Mouse (Mus musculus) CH12.LX (cell line): ENCODE measurements around the gene Ccdc83. TPM values are rescaled to one million over a fixed set of nuclear protein-coding genes. Genes with fewer than 3 reads are reported as not detected.

Experiments
- DNase-seq: peaks from one replicate; pipeline ENCODE4 v3.0.0-alpha.2; 2013; ENCODE audit errors: extremely low read depth
- H3K27ac ChIP-seq: 2 replicates; pipeline ENCODE4 v1.5.1; 2012; ENCODE audit warnings: low read depth, mild to moderate bottlenecking, control low read depth, moderate library complexity; ENCODE audit not compliant: insufficient read depth
- H3K27me3 ChIP-seq: replicated peaks from 2 replicates; pipeline ENCODE3; 2012; ENCODE audit warnings: inconsistent platforms
- H3K36me3 ChIP-seq, 2 experiments: replicated peaks in 1 of 2; 2 replicates each; pipeline versions ENCODE3 to v1.6.1; 2012; ENCODE audit warnings: inconsistent platforms in 1 of 2, low read length in 1 of 2, mild to moderate bottlenecking in 1 of 2, mixed read lengths in 1 of 2, moderate library complexity in 1 of 2; ENCODE audit not compliant: control insufficient read depth in 1 of 2, insufficient read depth in 1 of 2
- H3K4me1 ChIP-seq, 2 experiments: 2 replicates each; pipeline ENCODE4 v1.6.1; 2012; ENCODE audit warnings: inconsistent platforms in 1 of 2, moderate library complexity in 1 of 2; ENCODE audit not compliant: insufficient read depth in 2 of 2, control insufficient read depth in 1 of 2
- H3K4me2 ChIP-seq: 2 replicates; pipeline ENCODE4 v1.6.1; 2012; ENCODE audit warnings: low read depth, mild to moderate bottlenecking, control low read depth; ENCODE audit not compliant: poor library complexity, insufficient read depth, severe bottlenecking
- H3K4me3 ChIP-seq, 3 experiments: fragments of 150-350 bp in 1 of 3; sonication (generic) in 1 of 3; replicated peaks in 1 of 3; 2 replicates each; pipeline versions ENCODE3 to v1.5.1; 2011 to 2012; ENCODE audit warnings: low read depth in 2 of 3, low read length in 2 of 3, mild to moderate bottlenecking in 2 of 3, moderate library complexity in 2 of 3, control low read depth in 1 of 3, improper control_type of control experiment in 1 of 3, inconsistent platforms in 1 of 3, mixed read lengths in 1 of 3; ENCODE audit not compliant: poor library complexity in 1 of 3
- H3K79me2 ChIP-seq: replicated peaks from 2 replicates; pipeline ENCODE4 v1.6.1; 2012; ENCODE audit warnings: mild to moderate bottlenecking, moderate library complexity; ENCODE audit not compliant: control insufficient read depth, poor library complexity, insufficient read depth, severe bottlenecking; ENCODE audit errors: extremely low read depth
- H3K9ac ChIP-seq: 2 replicates; pipeline ENCODE4 v1.6.1; 2012; ENCODE audit warnings: low read depth, mild to moderate bottlenecking, control low read depth, moderate library complexity; ENCODE audit not compliant: insufficient read depth
- H3K9me3 ChIP-seq: replicated peaks from 2 replicates; pipeline ENCODE3; 2012; ENCODE audit warnings: low read length, inconsistent platforms, mixed read lengths
- CTCF ChIP-seq, 2 experiments: IDR thresholded peaks in 1 of 2; conservative IDR thresholded peaks in 1 of 2; 2 replicates each; pipeline ENCODE4 v1.5.1; 2011 to 2012; ENCODE audit warnings: low read depth in 2 of 2, low read length in 2 of 2, improper control_type of control experiment in 1 of 2, inconsistent platforms in 1 of 2, mild to moderate bottlenecking in 1 of 2, moderate library complexity in 1 of 2
- ELF1 ChIP-seq: IDR thresholded peaks from 2 replicates; pipeline ENCODE4 v1.6.1; 2014; ENCODE audit warnings: low read depth, mild to moderate bottlenecking, inconsistent platforms, low read length, improper control_type of control experiment
- MAX ChIP-seq: IDR thresholded peaks from 2 replicates; pipeline ENCODE4 v1.6.1; 2011; ENCODE audit warnings: low read length, improper control_type of control experiment
- MXI1 ChIP-seq: IDR thresholded peaks from 2 replicates; pipeline ENCODE4 v1.6.1; 2011; ENCODE audit warnings: mild to moderate bottlenecking, low read depth, low read length, improper control_type of control experiment
- NELFE ChIP-seq: IDR thresholded peaks from 2 replicates; pipeline ENCODE4 v1.6.1; 2011; ENCODE audit warnings: low read depth, low read length, improper control_type of control experiment
- POLR2AphosphoS2 ChIP-seq: IDR thresholded peaks from 2 replicates; pipeline ENCODE4 v1.6.1; 2011; ENCODE audit warnings: low read depth, low read length, improper control_type of control experiment
- SMC3 ChIP-seq: IDR thresholded peaks from 2 replicates; pipeline ENCODE4 v1.6.1; 2011; ENCODE audit warnings: low read depth, low read length, improper control_type of control experiment
- TBP ChIP-seq: conservative IDR thresholded peaks from 2 replicates; pipeline ENCODE4 v1.6.1; 2011; ENCODE audit warnings: low read depth, low read length, improper control_type of control experiment
- ZKSCAN1 ChIP-seq: IDR thresholded peaks from 2 replicates; pipeline ENCODE4 v1.6.1; 2012; ENCODE audit warnings: low read depth, inconsistent platforms, low read length, improper control_type of control experiment, borderline replicate concordance
- dilution Hi-C: fragments of 300-500 bp; cut with MboI; formaldehyde crosslinking; loops from 2 replicates; pipeline ENCODE4 v1.14.3; 2020; ENCODE audit warnings: low sequenced_read_pairs; ENCODE audit not compliant: extremely low pct_unique_long_range_greater_than_20kb, extremely low pct_ligation_motif_present
- in situ Hi-C: fragments of 300-500 bp; cut with MboI; formaldehyde crosslinking; loops from 3 replicates; pipeline ENCODE4 v1.14.3; 2019; ENCODE audit warnings: low sequenced_read_pairs, low pct_ligation_motif_present, low pct_unique_long_range_greater_than_20kb, mixed read lengths
- polyA plus RNA-seq: library from polyadenylated mRNA; unstranded; fragments of >175 nt; gene quantifications from 2 replicates; pipeline ENCODE4 v1.2.1, GENCODE M21; 2012; ENCODE audit warnings: low read depth; ENCODE audit not compliant: insufficient read length
- total RNA-seq, 2 experiments: library from RNA; depleted of rRNA; stranded (reverse); fragments of 300-350 nt in 1 of 2; fragments of >200 nt in 1 of 2; gene quantifications; 2 replicates each; pipeline ENCODE4 v1.2.3; 2012 to 2014

The Ccdc83 gene
- total and polyA plus RNA-seq, 3 experiments, result not detected

DNA sequence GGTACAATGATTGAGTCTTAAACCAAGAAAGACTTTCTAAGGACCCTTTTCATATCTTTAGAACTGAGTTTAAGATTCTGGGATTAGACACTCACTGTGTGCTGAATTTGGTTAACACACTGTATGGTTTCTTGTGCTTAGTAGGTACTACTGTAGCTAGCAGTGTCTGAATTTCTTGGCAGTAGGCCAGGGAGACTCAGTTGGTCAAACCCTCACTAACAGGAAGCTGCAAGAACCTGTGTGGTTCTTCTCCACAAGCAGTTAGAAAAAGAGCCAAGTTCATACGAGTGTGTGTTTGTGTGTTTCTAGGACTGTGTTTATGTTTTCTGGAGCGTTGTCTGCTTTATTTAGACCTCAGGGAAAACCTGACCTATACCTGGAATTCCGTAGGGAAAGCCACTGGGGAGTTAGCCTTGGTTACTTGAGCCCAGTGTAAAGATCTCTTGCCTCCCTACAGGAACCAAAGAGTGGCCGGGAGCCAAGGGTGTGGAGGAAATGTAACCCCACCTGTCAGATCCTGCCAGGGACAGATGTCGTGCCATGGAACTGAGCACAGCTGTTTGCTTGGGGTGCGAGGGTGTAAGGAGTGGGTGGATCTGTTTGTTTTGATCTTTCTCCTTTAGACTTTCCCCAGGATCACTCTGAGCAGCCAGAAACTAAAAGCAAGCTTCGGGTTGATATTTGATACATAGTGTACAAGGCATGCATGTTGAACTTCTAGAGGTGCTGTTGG lies 46.7 kb upstream of the Ccdc83 start:
- no peaks in the 10 kb centered on the region for H3K27me3 ChIP-seq
- no peaks in the 10 kb centered on the region for H3K79me2 ChIP-seq
- H3K27ac ChIP-seq, result no peak overlapping the region
- H3K9me3 ChIP-seq, result no peaks in the 10 kb centered on the region
- TF ChIP-seq TBP, result no peak
- peak; percentile 45 for TF ChIP-seq ZKSCAN1
- no peaks in the 10 kb centered on the region for H3K36me3 ChIP-seq
- dilution Hi-C loops, result no loop called here
- no peak for DNase-seq
- no peak overlapping the region for H3K9ac ChIP-seq
- H3K4me1 ChIP-seq, result peaks cover 12 to 22% of the 10 kb centered on the region in 2 experiments; a peak in 3 of 4 replicates
- H3K4me3 ChIP-seq, result no peak overlapping the region
- no peak overlapping the region for H3K4me2 ChIP-seq
- in situ Hi-C loops, result loop anchor here (5.0 kb wide), 1 partner anchor 35 kb away; no protein-coding TSS in a partner anchor

DNA sequence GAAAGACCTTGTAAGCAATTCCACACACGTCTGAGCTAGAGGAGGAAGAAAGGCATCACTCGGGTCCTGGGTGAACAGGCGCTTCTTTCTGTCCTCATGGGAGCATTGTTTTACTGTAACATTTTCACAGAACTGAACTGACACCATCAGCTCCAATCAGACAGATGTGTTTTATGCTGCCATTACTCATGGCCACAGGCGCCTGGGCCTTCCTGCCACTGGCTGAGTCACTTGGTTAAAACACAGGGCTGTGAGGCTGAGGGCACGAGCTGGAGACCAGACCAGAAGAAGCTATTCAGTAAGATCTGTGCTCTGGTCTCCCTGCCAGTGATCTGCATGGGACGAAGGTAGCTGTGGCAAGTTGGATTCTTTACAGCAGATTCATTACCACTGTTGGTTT lies 42.4 kb upstream of the Ccdc83 start:
- no peaks in the 10 kb centered on the region for H3K27me3 ChIP-seq
- no peaks in the 10 kb centered on the region for H3K9me3 ChIP-seq
- no peak overlapping the region for H3K9ac ChIP-seq
- in situ Hi-C loops, result no loop called here
- no peak for TF ChIP-seq ELF1
- TF ChIP-seq NELFE, result no peak
- TF ChIP-seq MAX, result no peak
- TF ChIP-seq, all 38 proteins: peak for 0
- Histone ChIP-seq H3K27ac (no peak overlapping the region), H3K79me2 (no peaks in the 10 kb centered on the region), H3K4me3 (no peak overlapping the region), H3K36me3 (no peaks in the 10 kb centered on the region), H3K4me1 (peaks cover 7 to 14% of the 10 kb centered on the region in 2 experiments; a peak in 3 of 4 replicates), H3K4me2 (no peak overlapping the region)
- dilution Hi-C loops, result no loop called here
- no peak for DNase-seq

DNA sequence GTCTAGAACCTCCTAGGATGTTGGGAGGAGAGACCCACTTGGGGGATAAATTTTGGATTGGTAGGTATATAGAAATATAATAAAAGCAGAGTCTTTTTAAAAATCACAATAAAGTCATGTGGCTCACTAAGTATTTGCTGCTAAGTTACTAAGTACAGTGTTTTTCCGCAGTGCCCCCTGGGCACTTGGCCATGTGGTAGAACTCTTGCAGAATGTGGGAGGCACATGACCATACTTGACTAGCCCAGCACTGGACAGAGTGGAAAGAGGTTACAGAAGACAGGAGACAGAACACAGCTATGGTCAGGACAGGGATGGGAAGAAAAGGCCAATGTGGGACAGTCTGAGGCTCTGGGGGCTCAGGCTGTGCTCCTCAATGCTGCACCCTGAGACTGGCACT lies 41.4 kb upstream of the Ccdc83 start:
- in situ Hi-C loops (no loop called here), dilution Hi-C loops (no loop called here)
- Histone ChIP-seq H3K4me1 (peaks cover 2 to 4% of the 10 kb centered on the region in 2 experiments; a peak in 2 of 4 replicates), H3K27ac (no peak overlapping the region), H3K79me2 (no peaks in the 10 kb centered on the region)
- no peak for TF ChIP-seq MXI1
- TF ChIP-seq SMC3, result no peak
- no peak for TF ChIP-seq POLR2AphosphoS2
- TF ChIP-seq CTCF (conservative IDR thresholded peaks at IDR 0.05 in 1 of 2, IDR thresholded peaks at IDR 0.05 in 1 of 2; ENCODE audit: low read depth in 2 of 2, low read length in 2 of 2), result no peak
- TF ChIP-seq ELF1, result no peak
- TF ChIP-seq, all 38 proteins: peak for 0
- Histone ChIP-seq H3K27me3 (no peaks in the 10 kb centered on the region), H3K9ac (no peak overlapping the region), H3K4me2 (no peak overlapping the region), H3K9me3 (no peaks in the 10 kb centered on the region), H3K36me3 (no peaks in the 10 kb centered on the region), H3K4me3 (no peak overlapping the region)
- no peak for DNase-seq
